ENCODE assay signal across 14 mouse cellular contexts in genomic region chr7:120272110-120272509, GRCm38 (mm10). TPM values are rescaled to one million over a fixed set of nuclear protein-coding genes. Genes with fewer than 3 reads are reported as not detected.
DNase-seq lines count a peak whose midpoint lies in the region; ATAC-seq lines count a peak whose summit lies in the region.
"Had no signal": no experiment of that assay in that cellular context is flagged by ENCODE, and none has a peak within 500 bp of the region (broad histone marks: within the 10 kb centered on the region; RNA-seq: fewer than 3 reads in every experiment).

No protein-coding gene starts in this region.

- no peak for ATAC-seq in granulocyte monocyte progenitor cell, adult 5-6 weeks (replicated peaks; ENCODE audit: poor library complexity, severe bottlenecking)

- peak; percentile 4 for DNase-seq in cerebellum, adult 11-12 months
- no peak for DNase-seq in cerebellum, adult 11 months
- DNase-seq in kidney, postnatal 14 days: peak; percentile 8
- DNase-seq in kidney, adult 18-20 months: no peak
- DNase-seq in cerebellum, adult 9-11 months: peak; percentile 18
- DNase-seq in layer of hippocampus, adult 9-10 months (ENCODE audit: low spot score): peak; percentile 2
- DNase-seq in adrenal gland, adult 2 months: no peak

RNA-seq across cellular contexts. Expression of gene Abca15, which starts 56.4 kb away (rescaled TPM):
- not detected for total RNA-seq in adrenal gland, adult 2 months (2021)
- polyA plus RNA-seq in adrenal gland, adult 2 months (2012; rRNA removed): not detected in 2 replicates
- total RNA-seq in granulocyte monocyte progenitor cell, adult 5-6 weeks (2014; fragmentation: Nextera tagmentation): not detected in 2 replicates
- total RNA-seq in granulocyte monocyte progenitor cell, adult 5-6 weeks (2017): not detected in 2 replicates
- total RNA-seq: ES-E14 had no signal
- polyA plus RNA-seq: heart, embryonic 13.5 days; kidney, postnatal 0 days; liver, embryonic 14.5 days; midbrain, embryonic 12.5 days; stomach, postnatal 0 days had no signal

Comparison
In these comparisons a context has a peak if more than half of its experiments do, and no peak if none do; other contexts are left out.
1. DNase-seq: peak in cerebellum, adult 11-12 months (single experiment), kidney, postnatal 14 days (single experiment), cerebellum, adult 9-11 months (single experiment) and layer of hippocampus, adult 9-10 months (single experiment); none in cerebellum, adult 11 months (single experiment), kidney, adult 18-20 months (single experiment) and adrenal gland, adult 2 months (single experiment).